ENCODE assay signal across 8 mouse cellular contexts in genomic region chr19:5447515-5448353, GRCm38 (mm10). TPM values are rescaled to one million over a fixed set of nuclear protein-coding genes. Genes with fewer than 3 reads are reported as not detected.
DNase-seq lines count a peak whose midpoint lies in the region; ATAC-seq and TF ChIP-seq lines count a peak whose summit lies in the region.

Gene Fosl1, plus strand, starts transcription at chr19:5447547.

- no peaks in the 10 kb centered on the region for H3K9me3 ChIP-seq in embryonic facial prominence, embryonic 10.5 days
- no peaks in the 10 kb centered on the region for H3K9me3 ChIP-seq in heart, embryonic 13.5 days
- H3K9me3 ChIP-seq in kidney, postnatal 0 days (replicated peaks; ENCODE audit: low read length) = no peaks in the 10 kb centered on the region
- no peaks in the 10 kb centered on the region for H3K9me3 ChIP-seq in lung, embryonic 16.5 days (ENCODE audit: control insufficient read depth, low read length)

- no peak for TF ChIP-seq POLR2A in olfactory bulb, adult 2 months (IDR thresholded peaks at IDR 0.05; ENCODE audit: insufficient read depth, low read depth, low read length)

- H3K27me3 ChIP-seq in embryonic facial prominence, embryonic 10.5 days (replicated peaks; ENCODE audit: low read depth, poor library complexity, severe bottlenecking) = peaks cover 79% of the 10 kb centered on the region
- peaks cover 82% of the 10 kb centered on the region for H3K27me3 ChIP-seq in heart, embryonic 13.5 days (replicated peaks)
- peaks cover 8% of the 10 kb centered on the region; the same call in 1 of the 2 replicates for H3K27me3 ChIP-seq in kidney, postnatal 0 days (ENCODE audit: insufficient read depth, low read length)
- peaks cover 36% of the 10 kb centered on the region for H3K27me3 ChIP-seq in lung, embryonic 16.5 days (ENCODE audit: control insufficient read depth, insufficient read depth, low read depth, low read length)

- H3K4me1 ChIP-seq in embryonic facial prominence, embryonic 10.5 days = peaks cover 27% of the 10 kb centered on the region
- peaks cover 23% of the 10 kb centered on the region for H3K4me1 ChIP-seq in heart, embryonic 13.5 days
- peaks cover 16% of the 10 kb centered on the region for H3K4me1 ChIP-seq in kidney, postnatal 0 days (replicated peaks; ENCODE audit: insufficient read depth, low read length)
- peaks cover 19% of the 10 kb centered on the region for H3K4me1 ChIP-seq in lung, embryonic 16.5 days (replicated peaks; ENCODE audit: control insufficient read depth, insufficient read depth, low read length)
- H3K4me1 ChIP-seq in olfactory bulb, adult 2 months (ENCODE audit: control insufficient read depth, insufficient read depth, low read length) = peaks cover 15% of the 10 kb centered on the region

- peak; percentile 78 for ATAC-seq in heart, embryonic 13.5 days (ENCODE audit: extremely low read depth, insufficient number of reproducible peaks, low FRiP score, low TSS enrichment)
- ATAC-seq in kidney, postnatal 0 days (replicated peaks; ENCODE audit: low FRiP score, low read depth) = peak; percentile 41
- peak; percentile 39 for ATAC-seq in lung, embryonic 16.5 days (ENCODE audit: low read depth)

- H3K4me2 ChIP-seq in heart, embryonic 13.5 days = peak within 1 kb of the TSS; percentile 94
- peak within 1 kb of the TSS; percentile 96 for H3K4me2 ChIP-seq in kidney, postnatal 0 days (ENCODE audit: low read length)
- H3K4me2 ChIP-seq in lung, embryonic 16.5 days (ENCODE audit: low read depth, low read length) = peak within 1 kb of the TSS; percentile 97

- under 1% methylated on average over 70 of the region's 70 CpGs for WGBS in embryonic facial prominence, embryonic 10.5 days
- WGBS in heart, embryonic 13.5 days = under 1% methylated on average over 70 of the region's 70 CpGs
- under 1% methylated on average over 70 of the region's 70 CpGs for WGBS in kidney, postnatal 0 days
- WGBS in lung, embryonic 16.5 days = under 1% methylated on average over 70 of the region's 70 CpGs
- WGBS in olfactory bulb, adult 2 months = 1% methylated on average over 70 of the region's 70 CpGs

- H3K9ac ChIP-seq in heart, embryonic 13.5 days = peak within 1 kb of the TSS; percentile 76
- peak within 1 kb of the TSS; percentile 36 for H3K9ac ChIP-seq in kidney, postnatal 0 days (ENCODE audit: low read depth, low read length)
- H3K9ac ChIP-seq in lung, embryonic 16.5 days (ENCODE audit: low read length) = peak within 1 kb of the TSS; percentile 55

- no peak for TF ChIP-seq CTCF in kidney, postnatal 0 days (IDR thresholded peaks at IDR 0.05; ENCODE audit: low read depth)
- TF ChIP-seq CTCF in olfactory bulb, adult 2 months (IDR thresholded peaks at IDR 0.05; ENCODE audit: insufficient read depth, low read depth, low read length) = no peak

- H3K36me3 ChIP-seq in embryonic facial prominence, embryonic 10.5 days (replicated peaks) = 0 out of 2 replicates have a peak, but pooled peaks cover under 1% of the 10 kb centered on the region
- no peaks in the 10 kb centered on the region for H3K36me3 ChIP-seq in heart, embryonic 13.5 days
- no peaks in the 10 kb centered on the region for H3K36me3 ChIP-seq in kidney, postnatal 0 days (ENCODE audit: insufficient read depth, low read length)
- no peaks in the 10 kb centered on the region for H3K36me3 ChIP-seq in lung, embryonic 16.5 days (ENCODE audit: control insufficient read depth, insufficient read depth, low read length)

- peak; percentile 92 to 93 for DNase-seq in B cell, adult 2 months
- DNase-seq in WW6 (ENCODE audit: low read depth, low spot score) = peak; percentile 50
- DNase-seq in embryonic facial prominence, embryonic 10.5 days (ENCODE audit: low spot score) = peak; percentile 80
- DNase-seq in kidney, postnatal 0 days (ENCODE audit: low spot score) = peak; percentile 65
- peak; percentile 79 to 84 for DNase-seq in thymus, postnatal 36 days

- H3K27ac ChIP-seq in embryonic facial prominence, embryonic 10.5 days (replicated peaks) = no peak within 1 kb of the TSS
- no peak within 1 kb of the TSS for H3K27ac ChIP-seq in heart, embryonic 13.5 days (replicated peaks)
- H3K27ac ChIP-seq in kidney, postnatal 0 days = no peak within 1 kb of the TSS
- H3K27ac ChIP-seq in lung, embryonic 16.5 days (ENCODE audit: low read length) = no peak within 1 kb of the TSS
- H3K27ac ChIP-seq in olfactory bulb, adult 2 months (ENCODE audit: insufficient read depth, low read depth, low read length) = no peak within 1 kb of the TSS

- peak within 1 kb of the TSS; percentile 64 for H3K4me3 ChIP-seq in embryonic facial prominence, embryonic 10.5 days
- peak within 1 kb of the TSS; percentile 66 for H3K4me3 ChIP-seq in heart, embryonic 13.5 days
- H3K4me3 ChIP-seq in kidney, postnatal 0 days (replicated peaks; ENCODE audit: low read depth, low read length) = peak within 1 kb of the TSS; percentile 58
- peak within 1 kb of the TSS; percentile 64 for H3K4me3 ChIP-seq in lung, embryonic 16.5 days (ENCODE audit: low read length)
- peak within 1 kb of the TSS; percentile 58 for H3K4me3 ChIP-seq in olfactory bulb, adult 2 months (ENCODE audit: insufficient read depth, low read depth, low read length)

RNA-seq across cellular contexts. Expression of gene Fosl1, which starts in this region (rescaled TPM):
- polyA plus RNA-seq in embryonic facial prominence, embryonic 10.5 days (2016; fragmentation: Nextera tagmentation; extraction: Ambion mirVana) = not detected in 2 replicates
- polyA plus RNA-seq in heart, embryonic 13.5 days (2015; fragmentation: Nextera tagmentation; extraction: Ambion mirVana) = not detected in 2 replicates
- 0.32 TPM in 1 of 2 replicates, not detected in the other for polyA plus RNA-seq in kidney, postnatal 0 days (2015; fragmentation: Nextera tagmentation; extraction: Ambion mirVana)
- not detected in 2 replicates for polyA plus RNA-seq in lung, embryonic 16.5 days (2015; fragmentation: Nextera tagmentation; extraction: Ambion mirVana)
- not detected in 2 replicates for polyA plus RNA-seq in olfactory bulb, adult 2 months (2012; ENCODE audit: insufficient read depth, insufficient read length, low replicate concordance, missing spikeins)

Comparison
In these comparisons a context has a peak if more than half of its experiments do, and no peak if none do; other contexts are left out.
1. Peak in DNase-seq and H3K4me3 ChIP-seq in embryonic facial prominence, embryonic 10.5 days; RNA of the gene not detected or under 1 TPM.
2. Peak in ATAC-seq, H3K4me3 ChIP-seq, H3K9ac ChIP-seq and H3K4me2 ChIP-seq in heart, embryonic 13.5 days; RNA of the gene not detected or under 1 TPM.
3. Peak in DNase-seq, ATAC-seq, H3K4me3 ChIP-seq, H3K9ac ChIP-seq and H3K4me2 ChIP-seq in kidney, postnatal 0 days; RNA of the gene not detected or under 1 TPM.
4. Peak in ATAC-seq, H3K4me3 ChIP-seq, H3K9ac ChIP-seq and H3K4me2 ChIP-seq in lung, embryonic 16.5 days; RNA of the gene not detected or under 1 TPM.